Mouse (Mus musculus): ENCODE measurements around the gene Tceal7. TPM values are rescaled to one million over a fixed set of nuclear protein-coding genes. Genes with fewer than 3 reads are reported as not detected.

Tceal7 gene
- total RNA-seq, 2 experiments from 2014 or later, result 0.95 to 1.7 TPM

DNA sequence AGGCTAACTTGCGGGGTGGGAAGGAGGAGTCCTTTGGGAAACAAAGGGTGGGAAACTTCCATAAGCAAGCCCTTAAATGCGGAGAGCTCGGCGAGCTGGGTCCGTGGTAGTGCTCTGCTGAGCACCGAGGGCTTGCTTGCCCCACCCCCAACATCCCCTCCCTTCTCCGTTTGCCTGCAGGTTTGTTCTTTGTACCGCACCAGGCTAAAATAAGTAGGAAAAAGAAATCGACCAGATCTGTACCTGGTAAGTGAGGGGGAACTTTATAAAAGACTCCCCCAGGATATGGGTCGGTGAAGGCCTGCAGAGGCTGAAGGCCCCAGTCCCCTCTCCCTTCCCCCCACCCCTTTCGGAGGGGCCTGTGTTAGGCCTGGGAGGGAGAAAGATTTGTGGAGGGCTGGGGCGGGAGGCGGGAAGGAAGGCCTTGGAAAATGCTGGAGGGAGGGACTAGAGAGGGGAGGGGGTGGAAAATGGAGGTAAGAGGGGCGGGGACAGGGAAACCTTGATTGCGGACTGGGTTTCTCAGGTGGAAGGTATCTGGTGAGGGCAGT is 31.0 kb downstream of the Tceal7 start:
- peak in 1 of 2 experiments; percentile 4 for DNase-seq (ENCODE audit: low spot score in 2 of 2)

DNA sequence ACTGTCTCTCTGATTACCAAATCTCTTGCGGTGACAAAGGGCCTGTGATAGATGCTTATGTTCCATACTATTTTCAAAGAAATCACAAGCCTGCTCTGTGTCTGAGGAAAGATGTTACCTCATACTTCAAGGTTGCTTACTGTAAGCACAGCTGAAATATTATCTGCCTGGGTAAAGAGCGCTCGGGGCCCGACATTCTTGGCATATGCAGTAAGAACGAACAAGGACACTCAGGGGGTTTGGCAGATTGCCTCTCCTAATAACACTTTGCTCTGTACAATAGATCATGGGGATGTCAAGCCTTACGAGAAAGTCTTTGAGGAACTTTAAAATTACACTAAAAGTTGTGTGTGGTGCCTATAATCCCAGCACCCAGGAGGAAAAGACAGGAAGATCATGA is 34.2 kb downstream of the Tceal7 start:
- DNase-seq (ENCODE audit: low spot score in 2 of 2), result no peak

DNA sequence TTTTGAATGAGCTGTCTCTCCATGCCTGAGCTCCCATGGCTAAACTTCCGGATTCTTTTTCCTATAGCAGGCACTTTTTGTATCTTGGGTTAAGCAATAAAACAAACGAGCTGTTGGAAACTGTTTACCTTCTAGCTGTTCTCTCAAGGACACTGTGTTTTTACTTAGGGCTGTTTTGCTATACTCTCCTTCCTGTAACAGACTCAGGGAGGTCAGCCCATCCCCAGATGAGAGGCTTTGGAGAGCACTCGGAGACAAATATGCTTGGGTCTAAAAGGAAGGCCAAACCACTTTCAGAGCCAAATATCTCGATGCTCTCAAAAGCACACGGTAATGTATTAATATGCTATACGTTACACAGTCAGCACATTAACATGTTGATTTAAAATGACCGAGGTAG is 35.1 kb downstream of the Tceal7 start:
- DNase-seq (ENCODE audit: low spot score in 2 of 2), result no peak

DNA sequence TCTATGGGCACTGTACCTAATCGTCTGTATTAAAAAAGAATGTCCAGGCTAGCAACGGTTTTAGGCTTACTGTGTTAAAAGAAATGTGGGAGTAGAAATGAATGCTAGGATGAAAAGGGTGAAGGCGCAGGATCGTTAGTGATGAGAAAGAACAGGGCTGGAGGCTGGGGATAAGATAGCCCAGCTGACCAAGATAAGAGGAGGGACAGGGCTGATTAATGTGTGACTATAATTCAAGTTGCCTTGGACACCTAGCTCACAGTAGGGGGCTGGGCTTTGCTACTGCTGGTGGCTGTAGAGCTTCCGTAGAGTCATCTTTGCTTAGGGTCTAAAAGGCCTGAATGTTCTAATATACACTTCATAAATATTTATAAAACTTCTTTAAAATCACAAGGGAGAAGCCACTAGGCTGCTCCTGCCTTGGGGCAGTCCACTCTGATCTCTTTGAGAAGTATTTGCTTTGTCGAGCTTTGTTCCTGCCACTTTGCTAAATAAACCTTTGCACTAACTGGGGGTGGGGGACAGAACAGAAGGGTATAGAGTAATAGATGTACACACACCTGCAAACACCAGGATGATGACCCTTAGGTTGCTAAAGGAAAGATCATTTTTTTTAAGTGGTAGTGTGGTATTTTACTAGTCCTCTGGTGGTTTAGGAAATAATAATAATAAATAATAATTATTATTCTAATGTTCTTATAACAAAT is 37.6 kb downstream of the Tceal7 start:
- no peak for DNase-seq (ENCODE audit: low spot score in 2 of 2)

DNA sequence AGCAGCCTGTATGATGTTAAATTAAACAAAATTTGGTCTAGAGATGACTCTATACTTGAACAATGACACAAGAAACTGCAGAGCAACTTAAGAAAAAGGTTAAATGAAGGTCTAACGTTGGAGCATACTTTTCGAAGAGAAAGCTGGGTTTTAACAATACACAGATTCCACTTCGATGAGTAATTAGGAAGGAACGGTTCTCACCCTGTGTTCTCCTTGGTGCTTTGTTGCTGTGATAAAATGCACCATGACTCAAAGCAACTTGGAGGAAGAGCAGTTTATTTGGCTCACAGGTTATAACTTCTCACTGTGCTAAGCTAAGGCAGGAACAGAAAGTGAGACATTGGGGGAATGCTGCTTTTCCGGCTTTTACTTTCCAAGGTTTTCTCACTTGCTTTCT is 53.1 kb downstream of the Tceal7 start:
- no peak for DNase-seq (ENCODE audit: low spot score in 2 of 2)

DNA sequence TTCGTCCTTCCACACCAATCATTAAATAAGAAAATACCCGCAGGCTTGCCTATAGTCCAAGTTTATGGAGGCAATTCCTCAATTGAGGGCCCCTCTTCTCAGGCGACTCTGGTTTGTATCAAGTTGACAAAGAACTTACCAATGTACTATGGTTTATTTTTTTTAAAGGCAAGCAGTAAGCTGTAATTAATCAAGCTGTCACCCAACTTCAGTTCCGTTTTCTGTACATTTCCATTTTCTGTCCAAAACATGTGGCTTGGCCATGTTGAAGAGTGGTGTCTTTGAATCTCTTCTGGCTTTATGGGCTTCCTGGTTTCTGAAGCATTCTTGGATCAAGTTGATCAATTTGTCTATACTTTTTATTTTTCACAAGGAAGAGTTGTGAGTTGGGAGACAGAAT is 53.6 kb downstream of the Tceal7 start:
- DNase-seq (ENCODE audit: low spot score in 2 of 2), result no peak

DNA sequence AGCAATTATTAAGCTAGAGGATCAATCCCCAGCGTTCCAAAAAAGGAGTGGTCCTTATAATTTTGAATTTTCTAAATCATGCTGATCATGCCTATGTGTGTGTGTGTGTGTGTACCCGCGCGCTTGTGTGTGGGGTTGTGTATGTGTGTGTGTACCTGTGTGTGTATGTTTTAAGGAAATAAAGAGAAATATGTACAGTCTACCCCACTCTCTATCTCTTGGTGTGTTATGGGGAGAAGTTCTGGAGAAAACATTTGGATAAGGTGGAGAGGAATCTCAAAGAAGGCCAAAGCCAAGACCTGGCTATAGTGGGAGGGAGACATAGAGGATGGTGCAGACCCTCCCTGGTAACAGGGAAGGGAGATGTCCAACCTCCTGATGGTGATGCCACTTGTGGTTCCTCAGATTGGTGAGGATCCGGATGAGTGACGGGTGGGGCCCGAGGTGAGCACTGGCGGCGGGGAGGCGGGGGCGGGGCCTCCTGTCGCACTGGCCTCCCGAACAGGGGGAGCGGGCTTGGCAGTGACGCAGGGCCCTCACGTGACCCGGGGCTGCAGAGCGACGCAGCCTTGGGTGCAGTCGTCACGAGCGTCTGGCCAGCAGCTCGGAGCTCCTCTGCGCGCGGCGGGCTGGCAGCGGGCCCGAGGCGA is 55.3 kb downstream of the Tceal7 start, which contains the start of gene Bex3:
Gene Bex3, plus strand, starts transcription at position 511 of the 650 bp plus-strand sequence.
- DNase-seq (ENCODE audit: low spot score in 2 of 2), result peak; percentile 19 to 71

DNA sequence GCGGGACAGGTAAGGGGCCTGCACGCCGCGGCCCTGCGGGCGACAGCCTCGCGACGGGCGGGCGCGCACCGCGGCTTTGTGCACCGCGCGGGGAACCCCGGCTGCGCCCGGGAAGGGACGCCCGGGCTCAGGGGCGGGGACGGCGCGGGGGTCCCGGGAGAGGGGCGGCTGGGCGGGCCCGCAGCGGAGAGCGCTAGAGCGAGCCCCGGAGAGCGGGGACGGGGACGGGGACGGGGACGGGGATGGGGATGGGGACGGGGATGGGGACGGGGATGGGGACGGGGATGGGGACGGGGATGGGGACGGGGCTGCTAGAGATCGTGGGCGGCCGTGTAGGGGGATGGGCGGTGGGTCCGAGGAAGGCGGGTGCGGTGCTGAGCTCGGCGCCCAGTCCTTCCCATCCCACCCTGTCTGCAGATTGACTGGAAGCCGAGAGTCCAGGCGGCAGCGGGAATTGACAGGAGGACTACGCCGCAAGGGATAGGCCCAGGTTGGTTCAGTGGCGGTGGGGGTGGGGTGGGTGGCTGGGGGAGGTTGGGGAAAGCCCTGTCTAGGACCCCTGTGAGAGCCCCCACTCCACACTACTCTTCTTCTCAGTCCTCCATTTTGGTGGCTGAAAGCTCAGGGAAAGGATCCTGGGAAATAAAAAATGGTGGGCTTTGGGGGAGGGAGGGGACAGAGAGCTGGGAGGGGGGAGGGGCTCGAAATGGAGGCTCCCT is 56.0 kb downstream of the Tceal7 start:
- peak; percentile 16 to 29 for DNase-seq (ENCODE audit: low spot score in 2 of 2)

DNA sequence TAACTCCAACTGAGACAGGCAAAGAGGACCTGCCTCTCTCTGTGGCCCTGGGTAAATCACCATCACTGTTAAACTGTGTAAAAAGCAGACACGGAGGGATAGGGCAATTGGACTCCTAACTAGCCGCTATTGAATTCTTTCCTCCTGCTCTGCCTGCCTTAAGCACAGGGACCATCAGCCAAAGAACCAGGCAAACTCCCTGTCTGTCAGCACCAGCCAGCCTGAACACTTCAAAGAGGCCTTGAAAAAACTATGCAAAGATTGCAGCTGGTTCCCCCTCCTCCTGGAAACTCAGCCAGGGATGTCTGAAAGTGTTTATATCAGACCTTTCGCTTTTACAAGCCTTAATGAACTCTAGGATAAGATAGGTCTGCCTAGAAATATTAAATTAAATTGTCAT is 60.0 kb downstream of the Tceal7 start:
- DNase-seq (ENCODE audit: low spot score in 2 of 2), result no peak

DNA sequence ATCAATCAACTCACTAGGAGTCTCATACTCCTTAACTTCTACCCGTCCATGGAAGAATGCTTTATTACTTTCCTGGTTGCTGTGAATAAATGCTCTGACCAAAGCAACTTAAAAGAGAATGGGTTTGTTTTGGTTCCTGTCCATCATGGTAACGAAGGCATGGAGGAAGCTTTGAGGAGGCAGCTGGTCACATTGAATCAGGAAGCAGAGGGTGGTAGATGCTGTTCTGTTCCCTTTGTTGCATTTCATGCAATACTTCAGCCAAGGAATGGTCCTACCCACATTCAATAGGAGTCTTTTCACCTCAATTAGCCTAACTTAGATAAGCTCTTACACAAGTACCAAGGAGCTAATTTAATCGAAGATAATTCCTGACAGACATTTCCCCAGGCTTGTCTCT is 60.8 kb downstream of the Tceal7 start:
- DNase-seq (ENCODE audit: low spot score in 2 of 2), result no peak

Small RNAs within 50 kb of the gene (microRNA-seq; reads per million reads assigned to microRNA genes)
- 0 reads per million in 2 experiments for gene Mir6383

Other genes starting within 250 kb of the Tceal7 start
- gene Arxes2, start 221.0 kb upstream of the Tceal7 start, total RNA-seq (2021), result 10 to 100 TPM; 87.7 to 97.8 TPM
- gene Arxes1, start 181.4 kb upstream of the Tceal7 start, total RNA-seq (2021), result 10 to 100 TPM; 65.0 to 75.1 TPM
- 100 to 1,000 TPM; 343 to 376 TPM for gene Bex2, start 146.5 kb upstream of the Tceal7 start, total RNA-seq (2021)
- not detected for gene Nxf3, start 129.5 kb upstream of the Tceal7 start, total RNA-seq (2021)
- 10 to 100 TPM; 22.3 to 24.0 TPM for gene Bex4, start 75.8 kb upstream of the Tceal7 start, total RNA-seq (2021)
- 10 to 100 TPM; 39.5 to 42.2 TPM for gene Tceal8, start 42.4 kb upstream of the Tceal7 start, total RNA-seq (2021)
- gene Tceal5, start 10.9 kb upstream of the Tceal7 start, total RNA-seq (2021), result 100 to 1,000 TPM; 110 to 134 TPM
- gene Bex1, start 734 bp downstream of the Tceal7 start, total RNA-seq (2021), result 10 to 100 TPM; 75.5 to 80.4 TPM
- gene Tceal9, start 30.3 kb downstream of the Tceal7 start, total RNA-seq (2021), result 10 to 100 TPM; 79.9 to 86.3 TPM
- 100 to 1,000 TPM; 355 to 394 TPM for gene Bex3, start 55.5 kb downstream of the Tceal7 start, total RNA-seq (2021)